Mouse (Mus musculus): ENCODE data around the gene Gm20431. TPM values are rescaled to one million over a fixed set of nuclear protein-coding genes. Genes with fewer than 3 reads are reported as not detected.

The Gm20431 gene
- total RNA-seq, 1 experiment from 2014 or later = 15.7 TPM

- no peak for DNase-seq
These were observed 93.2 kb downstream of the Gm20431 start for GRCm38 (mm10) chr2:167568112-167568511.

GRCm38 (mm10) chr2:167565682-167566081, 95.6 kb downstream of the Gm20431 start:
- DNase-seq = no peak

- DNase-seq = no peak
These were observed 96.0 kb downstream of the Gm20431 start for GRCm38 (mm10) chr2:167565312-167565656.

GRCm38 (mm10) chr2:167564551-167565311, 96.6 kb downstream of the Gm20431 start:
- DNase-seq = no peak

- DNase-seq = no peak
These were observed 97.6 kb downstream of the Gm20431 start for GRCm38 (mm10) chr2:167563703-167564102.

- DNase-seq = no peak
These were observed 98.3 kb downstream of the Gm20431 start for GRCm38 (mm10) chr2:167563035-167563434.

- DNase-seq = peak; percentile 51
These were observed 99.2 kb downstream of the Gm20431 start for GRCm38 (mm10) chr2:167562101-167562500.

- DNase-seq = no peak
These were observed 101.9 kb downstream of the Gm20431 start for GRCm38 (mm10) chr2:167559413-167559812.

Small RNA genes lying within 50 kb of the gene (microRNA-seq; reads per million reads assigned to microRNA genes)
- 0 reads per million in 2 experiments for gene Gm22355

Other genes with a start within 250 kb of the Gm20431 start
- gene Slc9a8, start 239.8 kb downstream of the Gm20431 start, total RNA-seq (2021) = 42.1 and 51.9 TPM in 2 replicates
- gene Rnf114, start 168.9 kb downstream of the Gm20431 start, total RNA-seq (2021) = 68.4 and 71.6 TPM in 2 replicates
- gene Spata2, start 168.6 kb downstream of the Gm20431 start, total RNA-seq (2021) = 35.1 and 36.5 TPM in 2 replicates
- gene Snai1, start 123.3 kb downstream of the Gm20431 start, total RNA-seq (2021) = 12.8 and 13.0 TPM in 2 replicates
- gene Ube2v1, start 29.4 kb downstream of the Gm20431 start, total RNA-seq (2021) = 187 and 190 TPM in 2 replicates
- gene Cebpb, start 27.4 kb upstream of the Gm20431 start, total RNA-seq (2021) = 483 and 585 TPM in 2 replicates
- gene Tmem189, start 28.3 kb upstream of the Gm20431 start, total RNA-seq (2021) = 37.4 and 40.5 TPM in 2 replicates

Measured in adrenal gland, postnatal 25 days (tissue).